Mouse (Mus musculus) stomach, postnatal 0 days (tissue): Measurements from ENCODE around the gene Tex2.
"Not testable (repeated sequence)": the region's sequence is repeated elsewhere in the genome, so short reads cannot be mapped to it uniquely, and the experiment has no call there.

Experiments used
- CTCF ChIP-seq: IDR thresholded peaks from 2 replicates; pipeline ENCODE4 v1.5.1; 2016; ENCODE audit warnings: antibody characterized with exemption, low read depth, mild to moderate bottlenecking, moderate library complexity
- EP300 ChIP-seq: optimal IDR thresholded peaks from 2 replicates; pipeline ENCODE3; 2016; ENCODE audit warnings: antibody characterized with exemption

GRCm38 (mm10) chr11:106577624-106578355 lies 35.4 kb downstream of the Tex2 start:
- not testable (repeated sequence) for TF ChIP-seq CTCF, EP300
